Mouse (Mus musculus) 3134 (cell line): ENCODE measurements around the gene a.
A peak's percentile ranks its signal among the peaks of the same experiment; 100 is the strongest.

Source experiments
- DNase-seq: peaks from one replicate; pipeline ENCODE4 v3.0.0-alpha.2; 2011; ENCODE audit warnings: low spot score; ENCODE audit not compliant: insufficient read length; ENCODE audit errors: extremely low read depth

a gene

DNA sequence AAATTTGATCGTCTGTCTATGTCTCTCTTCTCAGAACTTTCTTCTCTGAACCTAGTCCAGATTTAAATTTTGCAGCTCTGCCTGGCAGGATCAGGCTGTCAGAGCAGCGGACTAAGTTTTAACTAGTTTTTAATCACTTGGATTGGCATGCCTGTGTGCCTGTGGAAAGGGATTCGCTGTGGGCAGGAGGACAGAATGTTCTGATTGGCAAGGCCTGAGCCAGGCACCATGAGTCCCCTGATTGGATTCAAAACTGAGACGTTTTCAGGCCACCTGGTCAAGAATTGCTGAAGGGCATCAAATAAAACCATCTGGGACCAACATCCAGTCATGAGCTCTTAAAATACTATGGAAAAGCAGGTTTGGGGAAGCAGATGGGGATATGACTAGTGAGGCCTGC, 8.8 kb upstream of the a start:
- DNase-seq: no peak

- DNase-seq: no peak
Measured at GRCm38 (mm10) chr2:154782856-154783650, 8.1 kb upstream of the a start.

- peak; percentile 28 for DNase-seq
Measured at GRCm38 (mm10) chr2:154785284-154785683, 5.9 kb upstream of the a start.

GRCm38 (mm10) chr2:154786187-154786586, 5.0 kb upstream of the a start:
- no peak for DNase-seq

DNA sequence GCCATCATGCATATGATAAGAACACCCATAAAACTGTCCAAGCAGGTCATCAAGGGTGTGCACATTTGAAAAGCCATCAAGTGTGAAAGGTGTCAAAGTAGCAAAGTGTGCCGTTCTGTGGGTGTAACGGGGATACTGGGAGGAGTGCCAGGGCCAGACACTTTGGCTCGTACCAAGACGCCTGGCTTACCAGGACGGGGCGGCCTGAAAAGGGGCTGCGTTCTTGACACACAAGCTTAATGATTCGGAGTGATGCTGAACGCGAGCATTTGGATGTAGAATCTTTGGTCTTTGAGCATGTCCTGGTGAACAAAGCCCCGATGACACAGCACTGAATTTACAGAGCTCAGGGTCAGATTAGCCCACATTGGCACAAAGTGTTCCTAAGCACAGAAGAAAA, 4.4 kb upstream of the a start:
- no peak for DNase-seq

DNA sequence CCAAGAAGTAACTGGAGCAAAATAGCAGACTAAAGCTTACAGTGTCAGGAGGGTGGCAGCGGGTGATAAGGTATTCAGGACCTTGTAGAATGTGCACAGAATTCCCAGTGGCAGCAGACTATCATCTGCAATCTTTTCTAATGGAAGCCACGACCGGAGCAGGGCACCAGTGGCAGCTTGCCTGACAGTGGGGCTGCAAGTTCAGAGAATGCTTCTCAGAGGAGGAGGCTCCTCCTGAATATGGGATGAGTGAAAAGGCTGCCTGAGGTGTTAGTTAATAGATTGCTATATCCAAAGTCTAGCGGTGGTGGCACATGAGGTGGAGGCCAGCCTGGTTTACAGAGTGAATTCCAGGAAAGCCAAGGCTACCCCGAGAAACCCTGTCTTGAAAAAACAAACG, 1.8 kb upstream of the a start:
- DNase-seq: no peak

- DNase-seq: no peak
Measured at GRCm38 (mm10) chr2:154789977-154790655, 1.1 kb upstream of the a start.

- peak; percentile 75 for DNase-seq
Measured at GRCm38 (mm10) chr2:154791661-154792642, 750 bp downstream of the a start.

- no peak for DNase-seq
Measured at GRCm38 (mm10) chr2:154803372-154803771, 12.2 kb downstream of the a start.

GRCm38 (mm10) chr2:154803845-154804244, 12.6 kb downstream of the a start:
- no peak for DNase-seq

DNA sequence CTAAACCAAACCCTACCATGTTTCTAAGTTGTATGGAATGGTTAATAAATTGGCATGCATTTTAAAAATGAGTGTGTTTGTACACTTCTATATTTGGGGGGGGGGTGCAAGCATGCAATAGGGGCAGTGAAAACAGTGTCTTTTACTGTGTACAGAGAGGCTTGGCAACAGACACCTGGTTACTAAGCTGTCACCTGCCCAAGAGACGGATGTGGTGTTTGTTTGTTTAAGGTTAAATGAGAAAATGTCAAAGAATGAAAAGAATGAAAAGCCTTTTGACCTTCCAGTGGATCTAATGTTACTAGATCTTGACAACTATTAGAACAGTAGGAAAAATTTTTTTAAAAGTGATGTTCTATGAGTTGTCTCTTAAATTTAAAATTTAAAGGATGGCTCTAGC, 16.5 kb downstream of the a start:
- no peak for DNase-seq

GRCm38 (mm10) chr2:154809107-154809762, 18.0 kb downstream of the a start:
- DNase-seq: no peak

GRCm38 (mm10) chr2:154810821-154811220, 19.6 kb downstream of the a start:
- DNase-seq: no peak

DNA sequence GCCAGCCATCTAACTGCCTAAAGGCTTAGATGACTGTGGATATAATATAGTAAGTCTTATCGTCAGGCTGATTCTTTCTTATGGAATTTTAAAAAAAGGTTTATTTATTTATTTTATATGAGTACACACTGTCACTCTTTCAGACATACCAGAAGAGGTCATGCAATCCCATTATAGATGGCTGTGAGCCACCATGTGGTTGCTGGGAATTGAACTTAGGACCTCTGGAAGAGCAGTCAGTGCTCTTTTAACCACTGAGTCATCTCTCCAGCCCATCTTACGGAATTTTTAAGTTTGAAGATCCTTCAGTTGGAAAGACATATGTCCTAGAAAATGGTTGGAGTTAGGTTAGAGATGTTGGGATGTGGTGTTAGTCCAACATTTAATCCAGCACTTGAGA, 22.2 kb downstream of the a start:
- DNase-seq: peak; percentile 22

DNA sequence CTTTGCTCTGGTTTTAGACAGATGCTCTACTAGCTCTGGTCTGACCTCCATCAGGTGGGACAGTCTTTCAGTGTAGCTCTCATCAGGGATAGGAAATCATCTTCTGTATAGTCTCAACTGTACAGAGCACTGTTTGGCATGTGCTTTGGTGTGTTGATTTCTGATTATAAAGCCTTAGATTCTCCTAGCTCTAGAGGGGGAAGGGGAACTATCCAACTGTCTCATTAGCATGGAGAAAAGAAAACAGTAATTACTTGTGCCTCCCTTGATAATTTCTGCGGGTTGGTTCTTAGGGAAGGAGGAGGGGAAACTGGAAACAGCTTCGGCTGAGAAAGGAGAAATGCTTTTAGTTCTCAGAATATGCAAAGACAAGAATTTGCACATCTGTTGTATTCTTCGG, 25.9 kb downstream of the a start:
- DNase-seq: no peak

- no peak for DNase-seq
Measured at GRCm38 (mm10) chr2:154817788-154818187, 26.6 kb downstream of the a start.

DNA sequence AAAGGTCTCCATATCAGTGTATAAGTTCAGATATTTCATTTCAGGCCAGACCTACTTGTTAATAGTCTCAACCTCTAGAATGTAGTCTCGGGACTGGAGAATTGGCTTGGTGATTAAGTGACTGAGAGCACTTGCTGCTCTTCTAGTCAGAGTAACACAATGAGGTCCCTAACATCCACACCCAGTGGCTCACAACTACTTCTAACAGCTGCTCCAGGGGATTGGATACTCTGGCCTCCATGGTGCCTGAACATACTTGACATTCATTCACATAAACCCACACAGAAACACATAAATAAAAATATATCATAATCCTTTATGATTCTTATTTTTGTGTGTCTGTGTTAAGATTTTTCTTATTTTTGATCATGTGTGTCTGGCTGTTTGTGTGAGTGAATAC, 27.4 kb downstream of the a start:
- DNase-seq: no peak

DNA sequence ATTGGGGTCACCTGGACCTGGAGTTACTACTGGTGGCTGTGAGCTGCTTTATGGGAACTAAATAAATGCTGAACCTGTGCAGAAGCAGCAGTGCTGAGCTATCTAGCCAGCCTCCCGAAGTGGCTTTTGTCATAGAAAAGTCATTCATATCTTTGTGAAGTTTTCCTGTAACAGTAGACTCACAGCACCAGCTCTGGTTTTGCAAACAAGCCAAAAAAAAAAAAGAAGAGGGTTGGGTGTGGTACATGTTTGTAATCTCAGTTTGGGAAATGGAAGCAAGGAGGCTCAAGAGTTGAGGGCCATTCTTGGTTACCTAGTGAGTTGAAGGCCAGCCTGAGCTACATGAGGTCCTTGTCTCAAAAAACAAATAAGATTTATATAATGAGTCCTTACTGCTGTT, 29.1 kb downstream of the a start:
- no peak for DNase-seq

- DNase-seq: no peak
Measured at GRCm38 (mm10) chr2:154826054-154826538, 34.9 kb downstream of the a start.

DNA sequence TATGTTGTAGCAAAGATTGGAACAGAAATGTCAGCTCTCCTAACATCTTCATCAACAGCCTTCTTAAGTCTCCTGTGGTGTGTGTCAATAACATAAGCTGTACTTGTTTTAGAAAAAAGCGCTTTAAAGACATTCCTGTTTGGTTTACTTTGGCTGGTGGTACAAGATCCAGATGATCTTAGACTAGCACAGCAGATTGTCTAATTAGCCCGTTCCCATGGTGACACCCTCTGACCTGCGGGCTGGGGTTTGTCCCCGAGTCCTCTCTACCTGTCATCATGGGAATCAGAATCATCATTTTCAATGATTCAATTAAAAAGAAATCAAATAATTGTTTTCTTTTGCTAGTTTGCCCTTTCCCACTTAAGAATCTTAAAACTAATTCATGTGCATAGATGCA, 36.3 kb downstream of the a start:
- no peak for DNase-seq

DNA sequence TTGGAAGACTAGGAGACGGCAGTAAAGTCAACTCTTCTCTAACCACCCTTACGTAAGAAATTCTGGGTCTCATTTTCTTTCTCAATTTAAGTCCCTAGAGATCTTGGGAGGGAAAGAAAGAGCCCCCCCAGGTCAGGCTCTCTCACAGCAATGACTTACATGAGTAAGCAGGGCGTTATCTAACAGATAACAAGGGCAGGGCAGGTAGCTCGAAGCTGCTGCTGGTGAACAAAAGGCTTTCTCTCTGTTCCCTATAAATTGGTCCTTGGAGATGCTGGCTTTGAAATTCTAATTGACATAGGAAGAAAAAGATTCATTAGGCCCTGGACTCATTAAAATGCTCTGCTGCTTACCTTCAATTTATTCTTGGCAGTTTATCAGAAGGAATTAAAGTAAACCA, 41.3 kb downstream of the a start:
- DNase-seq: no peak
